Mouse (Mus musculus) urinary bladder, adult 18-20 months (tissue): ENCODE data around the gene Nkain2.
A peak's percentile ranks its signal among the peaks of the same experiment; 100 is the strongest.
"Not testable (repeated sequence)": the region's sequence is repeated elsewhere in the genome, so short reads cannot be mapped to it uniquely, and the experiment has no call there.

Source experiments
- DNase-seq, 2 experiments: peaks; one replicate each; pipeline ENCODE4 v3.0.0; 2022; ENCODE audit warnings: low spot score in 2 of 2, mixed read lengths in 2 of 2

Gene Nkain2

GRCm38 (mm10) chr10:32889652-32890506 lies at the start of gene Nkain2:
Nkain2 (minus strand) TSS chr10:32890462.
- peak; percentile 7 to 41 for DNase-seq

GRCm38 (mm10) chr10:32939853-32940252 lies 49.6 kb upstream of the Nkain2 start:
- DNase-seq = no peak

GRCm38 (mm10) chr10:32895093-32895492 lies 4.8 kb upstream of the Nkain2 start:
- no peak for DNase-seq

GRCm38 (mm10) chr10:32890507-32891131 lies 357 bp upstream of the Nkain2 start:
- DNase-seq = peak; percentile 27 to 38

GRCm38 (mm10) chr10:32881977-32882376 lies 8.3 kb downstream of the Nkain2 start:
- no peak for DNase-seq

- DNase-seq = no peak
Observed at GRCm38 (mm10) chr10:32870691-32871406, 19.4 kb downstream of the Nkain2 start.

- no peak for DNase-seq
Observed at GRCm38 (mm10) chr10:32869541-32869940, 20.7 kb downstream of the Nkain2 start.

- DNase-seq = no peak
Observed at GRCm38 (mm10) chr10:32815210-32815883, 74.9 kb downstream of the Nkain2 start.

GRCm38 (mm10) chr10:32796215-32796614 lies 94.0 kb downstream of the Nkain2 start:
- no peak for DNase-seq

GRCm38 (mm10) chr10:32790541-32790940 lies 99.7 kb downstream of the Nkain2 start:
- DNase-seq = no peak

GRCm38 (mm10) chr10:32782732-32783359 lies 107.4 kb downstream of the Nkain2 start:
- DNase-seq = no peak

- DNase-seq = no peak
Observed at GRCm38 (mm10) chr10:32738989-32739388, 151.3 kb downstream of the Nkain2 start.

- not testable (repeated sequence) for DNase-seq
Observed at GRCm38 (mm10) chr10:32706579-32706978, 183.7 kb downstream of the Nkain2 start.

- no peak for DNase-seq
Observed at GRCm38 (mm10) chr10:32696661-32697060, 193.6 kb downstream of the Nkain2 start.

- no peak for DNase-seq
Observed at GRCm38 (mm10) chr10:32684548-32684947, 205.7 kb downstream of the Nkain2 start.

GRCm38 (mm10) chr10:32640256-32640655 lies 250.0 kb downstream of the Nkain2 start:
- DNase-seq = no peak

GRCm38 (mm10) chr10:32639173-32639572 lies 251.1 kb downstream of the Nkain2 start:
- DNase-seq = no peak

- DNase-seq = no peak
Observed at GRCm38 (mm10) chr10:32631043-32631442, 259.2 kb downstream of the Nkain2 start.

GRCm38 (mm10) chr10:32604448-32604847 lies 285.8 kb downstream of the Nkain2 start:
- DNase-seq = no peak

- DNase-seq = no peak
Observed at GRCm38 (mm10) chr10:32602798-32603197, 287.5 kb downstream of the Nkain2 start.

GRCm38 (mm10) chr10:32594998-32595397 lies 295.3 kb downstream of the Nkain2 start:
- DNase-seq = no peak

GRCm38 (mm10) chr10:32577276-32577580 lies 313.0 kb downstream of the Nkain2 start:
- DNase-seq = no peak
